Mouse (Mus musculus) intestine, embryonic 14.5 days (tissue): ENCODE results near the gene Deaf1. TPM values are rescaled to one million over a fixed set of nuclear protein-coding genes. Genes with fewer than 3 reads are reported as not detected.
A peak's percentile ranks its signal among the peaks of the same experiment; 100 is the strongest.

Source experiments
- ATAC-seq: fragments of 200-750 bp; cut with Nextera tagmentation; replicated peaks from 2 replicates; pipeline ENCODE4 v1.8.0; 2017; ENCODE audit warnings: low read depth, moderate number of reproducible peaks, moderate TSS enrichment, moderate library complexity; ENCODE audit not compliant: low FRiP score, low TSS enrichment
- DNase-seq: peaks from one replicate; pipeline ENCODE4 v3.0.0-alpha.2; 2018; ENCODE audit warnings: low spot score
- H3K27ac ChIP-seq: fragments of 300-500 bp; sonication (generic); 2 replicates; pipeline ENCODE4 v1.5.1; 2014; ENCODE audit warnings: low read depth, mild to moderate bottlenecking, control low read depth
- H3K27me3 ChIP-seq: fragments of 300-500 bp; sonication (generic); replicated peaks from 2 replicates; pipeline ENCODE4 v1.6.1; 2014; ENCODE audit warnings: low read length, control low read depth; ENCODE audit not compliant: control insufficient read depth, insufficient read depth
- H3K36me3 ChIP-seq: fragments of 300-500 bp; sonication (generic); 2 replicates; pipeline ENCODE4 v1.6.1; 2014; ENCODE audit warnings: low read length, control low read depth; ENCODE audit not compliant: control insufficient read depth, insufficient read depth
- H3K4me1 ChIP-seq: fragments of 300-500 bp; sonication (generic); replicated peaks from 2 replicates; pipeline ENCODE4 v1.6.1; 2014; ENCODE audit warnings: low read length, control low read depth, mixed read lengths; ENCODE audit not compliant: control insufficient read depth, insufficient read depth
- H3K4me2 ChIP-seq: fragments of 300-500 bp; sonication (generic); 2 replicates; pipeline ENCODE4 v1.6.1; 2014; ENCODE audit warnings: low read length
- H3K4me3 ChIP-seq: fragments of 300-500 bp; sonication (generic); 2 replicates; pipeline ENCODE4 v1.5.1; 2014; ENCODE audit warnings: low read depth, low read length, control low read depth, mixed read lengths
- H3K9ac ChIP-seq: fragments of 300-500 bp; sonication (generic); 2 replicates; pipeline ENCODE4 v1.6.1; 2014; ENCODE audit warnings: mild to moderate bottlenecking, low read length
- H3K9me3 ChIP-seq: fragments of 300-500 bp; sonication (generic); 2 replicates; pipeline ENCODE4 v1.6.1; 2016; ENCODE audit warnings: low read length, control low read depth; ENCODE audit not compliant: control insufficient read depth
- WGBS: fragments of 180-500 bp; shearing (Covaris S2); extraction: QIAGEN DNeasy Blood & Tissue Kit; methylation state at CpG from one replicate; pipeline ENCODE4 v1.1.7; 2014; 5-methylcytosine and 5-hydroxymethylcytosine counted together
- polyA plus RNA-seq: library from polyadenylated mRNA; unstranded; fragments of >200 nt; fragmentation: Nextera tagmentation; extraction: Ambion mirVana; gene quantifications from 2 replicates; pipeline ENCODE4 v1.2.1, GENCODE M21; 2014

Gene Deaf1
- polyA plus RNA-seq, 1 experiment from 2014 or later, result 90.9 TPM

DNA sequence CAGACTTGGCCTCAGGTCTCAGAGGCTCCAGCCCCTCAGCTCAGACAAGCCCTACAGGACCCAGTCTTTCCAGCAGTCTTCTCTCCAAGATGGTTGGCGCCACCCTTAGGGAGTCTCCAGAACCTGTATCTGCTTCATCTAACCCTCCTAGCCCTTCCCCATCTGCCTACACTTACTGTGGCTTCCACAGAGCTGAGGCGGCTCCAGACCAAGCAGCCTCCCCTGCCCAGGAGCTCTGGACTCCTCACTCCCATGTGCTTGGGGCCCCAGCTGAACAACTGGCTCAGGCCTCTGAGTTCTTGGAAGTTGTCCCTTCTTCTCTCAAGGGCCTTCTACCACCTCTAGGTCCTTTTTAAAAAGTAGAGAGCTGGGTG lies 36.2 kb upstream of the Deaf1 start:
- H3K4me1 ChIP-seq, result no peaks in the 10 kb centered on the region
- H3K27ac ChIP-seq, result no peak overlapping the region
- 59% methylated on average over 2 of the region's 2 CpGs for WGBS
- no peak for ATAC-seq
- H3K9me3 ChIP-seq, result no peaks in the 10 kb centered on the region
- H3K27me3 ChIP-seq, result 0 out of 2 replicates have a peak, but pooled peaks cover 7% of the 10 kb centered on the region
- H3K4me2 ChIP-seq, result no peak overlapping the region
- H3K4me3 ChIP-seq, result no peak overlapping the region
- no peaks in the 10 kb centered on the region for H3K36me3 ChIP-seq
- DNase-seq, result no peak
- H3K9ac ChIP-seq, result no peak overlapping the region

DNA sequence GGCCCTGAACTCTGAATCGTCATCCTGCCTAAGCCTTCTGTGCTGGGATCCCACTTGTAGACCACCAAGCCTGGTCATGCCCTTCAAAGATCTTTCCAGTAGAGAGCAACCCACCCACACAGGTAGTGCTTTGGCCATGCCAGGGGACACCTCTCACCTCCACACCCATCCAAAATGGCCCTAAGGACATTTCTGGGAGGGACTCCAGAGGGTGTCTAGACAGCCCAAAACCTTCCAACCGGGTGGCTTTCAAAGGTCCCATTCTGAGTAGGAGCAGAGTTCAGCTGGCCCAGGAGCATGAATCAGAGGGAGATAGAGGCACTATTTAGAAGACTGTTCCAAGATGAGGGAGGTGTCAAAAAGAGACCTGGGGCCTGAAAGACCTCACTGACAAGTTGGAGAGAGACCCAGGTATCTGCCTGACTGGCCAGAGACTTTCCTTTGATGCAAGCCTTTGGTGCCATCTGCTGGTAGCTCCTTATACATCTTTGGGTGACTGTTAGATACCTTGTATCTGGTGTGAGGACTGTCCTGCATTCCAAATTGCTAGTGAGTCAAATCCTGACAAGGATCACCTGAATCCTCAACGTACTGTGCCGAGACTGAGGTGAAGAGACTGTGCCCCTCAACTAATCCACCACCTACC lies 35.7 kb upstream of the Deaf1 start:
- H3K9ac ChIP-seq, result no peak overlapping the region
- H3K4me3 ChIP-seq, result no peak overlapping the region
- no peak overlapping the region for H3K27ac ChIP-seq
- no peaks in the 10 kb centered on the region for H3K9me3 ChIP-seq
- DNase-seq, result peak; percentile 87
- H3K4me1 ChIP-seq, result no peaks in the 10 kb centered on the region
- H3K4me2 ChIP-seq, result no peak overlapping the region
- no peaks in the 10 kb centered on the region for H3K36me3 ChIP-seq
- H3K27me3 ChIP-seq, result 0 out of 2 replicates have a peak, but pooled peaks cover 7% of the 10 kb centered on the region
- WGBS, result 63% methylated on average over 4 of the region's 4 CpGs
- peak; percentile 29; the same call in 1 of the 2 replicates for ATAC-seq

DNA sequence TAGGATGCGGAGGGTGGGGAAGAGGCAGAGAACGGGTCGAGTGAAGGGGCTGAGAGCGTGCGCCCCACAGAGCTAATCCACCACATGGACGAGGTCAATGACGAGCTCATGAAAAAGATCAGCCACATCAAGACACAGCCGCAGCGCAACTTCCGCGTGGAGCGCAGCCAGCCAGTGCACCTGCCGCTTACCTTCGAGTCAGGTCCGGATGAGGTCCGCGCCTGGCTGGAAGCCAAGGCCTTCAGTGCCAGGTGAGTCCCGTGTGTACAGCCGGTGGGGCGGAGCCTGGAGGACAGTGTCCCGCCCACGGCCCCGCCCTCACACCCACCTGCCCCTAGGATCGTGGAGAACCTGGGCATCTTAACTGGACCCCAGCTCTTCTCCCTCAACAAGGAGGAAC lies 34.0 kb upstream of the Deaf1 start:
- Histone ChIP-seq H3K27ac (no peak overlapping the region), H3K9me3 (no peaks in the 10 kb centered on the region), H3K4me2 (no peak overlapping the region), H3K27me3 (0 out of 2 replicates have a peak, but pooled peaks cover 7% of the 10 kb centered on the region), H3K36me3 (no peaks in the 10 kb centered on the region), H3K4me1 (no peaks in the 10 kb centered on the region), H3K9ac (no peak overlapping the region), H3K4me3 (no peak overlapping the region)
- ATAC-seq (peak; percentile 62), DNase-seq (peak; percentile 67)
- WGBS, result 15% methylated on average over 24 of the region's 24 CpGs

DNA sequence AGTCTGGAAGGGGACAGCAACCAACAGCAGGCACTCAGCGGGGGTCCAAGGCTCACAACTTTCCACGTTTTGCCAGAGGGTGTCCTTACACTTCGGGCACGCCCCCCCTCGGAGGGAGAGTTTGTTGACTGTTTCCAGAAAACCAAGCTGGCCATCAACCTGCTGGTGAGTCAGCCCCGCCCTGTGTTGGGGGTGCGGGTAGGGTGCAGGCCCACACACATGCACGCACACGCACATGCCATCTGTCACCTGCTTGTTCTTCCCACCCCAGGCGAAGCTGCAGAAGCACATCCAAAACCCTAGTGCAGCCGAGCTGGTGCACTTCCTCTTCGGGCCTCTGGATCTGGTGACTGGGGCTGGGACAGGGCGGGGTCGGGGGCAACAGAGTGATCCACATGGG lies 29.5 kb upstream of the Deaf1 start:
- WGBS, result 77% methylated on average over 14 of the region's 14 CpGs
- H3K27me3 ChIP-seq, result 0 out of 2 replicates have a peak, but pooled peaks cover 7% of the 10 kb centered on the region
- no peaks in the 10 kb centered on the region for H3K36me3 ChIP-seq
- DNase-seq (no peak), ATAC-seq (no peak)
- H3K27ac ChIP-seq, result no peak overlapping the region
- no peaks in the 10 kb centered on the region for H3K9me3 ChIP-seq
- no peak overlapping the region for H3K9ac ChIP-seq
- H3K4me1 ChIP-seq, result no peaks in the 10 kb centered on the region
- H3K4me3 ChIP-seq, result no peak overlapping the region
- no peak overlapping the region for H3K4me2 ChIP-seq

DNA sequence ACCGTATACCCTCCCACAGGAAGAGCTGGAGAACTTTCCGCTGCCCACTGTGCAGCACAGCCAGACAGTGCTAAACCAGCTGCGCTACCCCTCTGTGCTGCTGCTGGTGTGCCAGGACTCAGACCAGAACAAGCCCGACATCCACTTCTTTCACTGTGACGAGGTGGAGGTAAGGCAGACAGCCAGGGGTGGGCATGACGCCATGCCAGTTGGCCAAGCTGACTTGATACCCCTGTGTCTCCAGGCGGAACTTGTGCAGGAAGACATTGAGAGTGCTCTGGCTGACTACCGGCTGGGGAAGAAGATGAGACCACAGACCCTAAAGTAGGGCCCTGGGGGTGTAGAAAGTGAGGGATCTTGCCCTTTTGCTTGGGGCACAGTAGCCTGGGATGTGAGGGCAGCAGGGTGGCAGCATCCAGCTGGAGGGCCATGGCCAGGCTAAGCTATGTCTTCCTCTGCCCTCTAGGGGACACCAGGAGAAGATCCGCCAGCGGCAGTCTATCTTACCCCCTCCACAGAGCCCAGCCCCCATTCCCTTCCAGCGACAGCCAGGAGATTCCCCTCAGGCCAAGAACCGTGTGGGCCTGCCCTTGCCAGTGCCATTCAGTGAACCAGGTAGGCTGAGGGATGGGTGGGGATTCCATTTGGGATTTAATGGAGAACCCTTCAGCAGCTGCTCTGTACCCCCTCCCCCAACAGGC lies 28.3 kb upstream of the Deaf1 start:
- 0 out of 2 replicates have a peak, but pooled peaks cover 3% of the 10 kb centered on the region for H3K27me3 ChIP-seq
- H3K4me1 ChIP-seq, result no peaks in the 10 kb centered on the region
- no peak overlapping the region for H3K9ac ChIP-seq
- H3K36me3 ChIP-seq, result no peaks in the 10 kb centered on the region
- H3K9me3 ChIP-seq, result no peaks in the 10 kb centered on the region
- 66% methylated on average over 12 of the region's 12 CpGs for WGBS
- no peak for DNase-seq
- H3K4me2 ChIP-seq, result no peak overlapping the region
- no peak overlapping the region for H3K4me3 ChIP-seq
- H3K27ac ChIP-seq, result no peak overlapping the region
- ATAC-seq, result peak; percentile 29

DNA sequence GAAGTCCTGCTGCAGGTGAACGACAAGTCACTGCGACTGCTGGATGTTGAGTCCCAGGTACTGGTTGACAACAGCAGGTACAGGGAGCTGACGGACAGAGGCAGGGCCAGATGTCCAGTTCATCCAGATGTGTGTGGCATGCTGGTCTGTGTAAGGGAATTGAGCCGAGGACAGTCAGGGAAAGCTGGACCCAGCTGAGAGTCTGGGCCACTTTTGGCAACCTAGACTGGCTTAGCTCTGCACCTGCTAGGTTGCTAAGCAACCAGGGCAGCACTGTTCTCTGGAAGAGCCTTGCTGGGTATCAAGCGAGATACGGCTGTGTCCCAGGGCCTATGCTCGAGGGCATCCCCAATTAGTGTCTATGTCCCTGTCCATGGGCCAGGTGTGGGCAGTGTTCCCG lies 27.6 kb upstream of the Deaf1 start:
- Histone ChIP-seq H3K36me3 (no peaks in the 10 kb centered on the region), H3K9me3 (no peaks in the 10 kb centered on the region), H3K9ac (no peak overlapping the region), H3K27me3 (no peaks in the 10 kb centered on the region), H3K4me3 (no peak overlapping the region), H3K27ac (no peak overlapping the region), H3K4me1 (no peaks in the 10 kb centered on the region), H3K4me2 (no peak overlapping the region)
- ATAC-seq (no peak), DNase-seq (no peak)
- 81% methylated on average over 8 of the region's 8 CpGs for WGBS

DNA sequence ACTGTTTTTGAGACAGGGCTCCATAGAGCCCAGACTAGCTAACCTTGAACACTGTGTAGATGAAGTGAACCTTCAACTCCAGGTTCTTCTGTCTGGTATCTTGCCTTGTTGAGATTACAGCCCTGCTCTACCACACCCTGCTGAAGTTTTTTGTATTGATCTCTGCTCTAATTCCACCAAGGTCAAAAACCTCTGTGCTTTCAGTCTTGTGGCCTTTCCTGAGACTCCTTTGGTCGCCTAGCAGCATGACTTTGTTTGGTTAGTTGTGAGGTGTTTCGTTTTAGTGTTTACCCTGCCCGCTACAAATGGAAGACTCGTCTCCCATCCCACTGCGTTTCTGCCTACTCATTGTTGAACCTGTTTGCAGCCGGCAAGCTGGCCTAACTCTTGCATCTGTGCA lies 23.6 kb upstream of the Deaf1 start:
- H3K27ac ChIP-seq, result no peak overlapping the region; the same call in 1 of the 2 replicates
- DNase-seq (no peak), ATAC-seq (0 out of 2 replicates have a peak, but pooled peaks have one; percentile 29)
- 60% methylated on average over 6 of the region's 6 CpGs for WGBS
- no peaks in the 10 kb centered on the region for H3K36me3 ChIP-seq
- H3K4me3 ChIP-seq, result no peak overlapping the region
- H3K4me1 ChIP-seq, result no peaks in the 10 kb centered on the region
- H3K9ac ChIP-seq, result no peak overlapping the region
- no peaks in the 10 kb centered on the region for H3K9me3 ChIP-seq
- H3K27me3 ChIP-seq, result no peaks in the 10 kb centered on the region
- H3K4me2 ChIP-seq, result no peak overlapping the region

DNA sequence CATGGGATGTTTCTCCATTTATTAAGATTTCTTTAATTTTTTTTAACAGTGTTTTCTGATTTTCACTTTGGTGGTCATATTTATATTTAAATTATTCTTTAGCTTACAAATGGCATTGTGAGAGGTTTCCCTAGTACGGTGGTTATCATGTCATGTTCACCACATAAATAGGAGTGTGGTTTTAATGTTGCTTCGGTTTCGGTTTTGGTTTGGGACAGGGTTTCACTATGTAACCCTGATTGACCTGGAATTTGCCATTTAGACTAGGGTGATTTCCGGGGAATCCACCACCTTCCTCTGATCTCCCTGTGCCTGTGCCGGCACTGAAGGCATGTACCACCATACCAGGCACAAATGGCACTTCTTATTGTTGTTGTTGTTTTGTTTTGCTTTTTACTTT lies 17.3 kb upstream of the Deaf1 start:
- no peaks in the 10 kb centered on the region; the same call in 1 of the 2 replicates for H3K4me1 ChIP-seq
- WGBS, result 91% methylated on average over 5 of the region's 5 CpGs
- H3K27me3 ChIP-seq, result no peaks in the 10 kb centered on the region
- H3K9me3 ChIP-seq, result no peaks in the 10 kb centered on the region
- no peak overlapping the region for H3K4me2 ChIP-seq
- DNase-seq (no peak), ATAC-seq (no peak)
- H3K36me3 ChIP-seq, result no peaks in the 10 kb centered on the region
- no peak overlapping the region for H3K4me3 ChIP-seq
- no peak overlapping the region for H3K9ac ChIP-seq
- H3K27ac ChIP-seq, result no peak overlapping the region

DNA sequence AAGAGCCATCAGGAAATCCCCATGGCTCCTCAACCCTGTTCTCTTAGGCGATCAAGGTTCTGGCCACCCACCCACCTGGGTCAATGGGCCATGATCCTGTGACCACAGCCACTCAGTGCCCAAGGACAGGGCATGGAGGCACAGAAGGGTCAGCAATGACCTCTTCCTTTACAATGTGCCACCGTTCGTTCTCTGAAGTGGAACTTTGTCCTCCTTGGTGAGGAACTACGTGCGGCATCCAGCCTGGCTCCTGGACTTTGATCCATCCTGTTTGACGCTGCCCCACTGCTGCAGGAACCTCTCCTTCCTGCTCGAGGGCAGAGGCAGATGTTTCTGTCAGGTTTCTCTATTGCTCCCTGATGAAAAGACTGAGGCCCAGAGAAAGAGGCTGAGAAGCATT lies 16.2 kb upstream of the Deaf1 start:
- H3K4me2 ChIP-seq, result no peak overlapping the region
- no peaks in the 10 kb centered on the region for H3K9me3 ChIP-seq
- ATAC-seq (no peak), DNase-seq (no peak)
- H3K27me3 ChIP-seq, result no peaks in the 10 kb centered on the region
- no peak overlapping the region for H3K27ac ChIP-seq
- 58% methylated on average over 7 of the region's 7 CpGs for WGBS
- no peaks in the 10 kb centered on the region; the same call in none of the 2 replicates for H3K4me1 ChIP-seq
- H3K36me3 ChIP-seq, result no peaks in the 10 kb centered on the region
- H3K9ac ChIP-seq, result no peak overlapping the region
- H3K4me3 ChIP-seq, result no peak overlapping the region
